Mouse (Mus musculus) large intestine, adult 2 months (tissue): ENCODE results near the gene Oprm1. TPM values are rescaled to one million over a fixed set of nuclear protein-coding genes. Genes with fewer than 3 reads are reported as not detected.
"Not testable (repeated sequence)": the region's sequence is repeated elsewhere in the genome, so short reads cannot be mapped to it uniquely, and the experiment has no call there.

Experiments used
- DNase-seq: peaks from one replicate; pipeline ENCODE4 v3.0.0-alpha.2; 2012; ENCODE audit warnings: low read depth, low spot score
- WGBS: fragments of 180-500 bp; shearing (Covaris S2); methylation state at CpG from one replicate; pipeline ENCODE4 v1.1.7; 2018; 5-methylcytosine and 5-hydroxymethylcytosine counted together
- polyA plus RNA-seq: library from polyadenylated mRNA; depleted of rRNA; stranded (reverse); fragments of >200 nt; gene quantifications from 2 replicates; pipeline ENCODE4 v1.2.3, GENCODE M21; 2012; rRNA removed

Oprm1 gene
- 0.16 TPM in 1 of 2 replicates, not detected in the other for polyA plus RNA-seq

GRCm38 (mm10) chr10:6758206-6758605 lies at the start of gene Oprm1:
TSS of gene Oprm1 (plus strand) at chr10:6758506.
- no peak for DNase-seq
- WGBS = 90% methylated on average over 3 of the region's 3 CpGs

- 61% methylated on average over 4 of the region's 4 CpGs for WGBS
- no peak for DNase-seq
These were observed 40.9 kb upstream of the Oprm1 start for GRCm38 (mm10) chr10:6717181-6717948.

- DNase-seq = no peak
- WGBS = 58% methylated on average over 1 of the region's 1 CpGs
These were observed 34.5 kb upstream of the Oprm1 start for GRCm38 (mm10) chr10:6723765-6724164.

GRCm38 (mm10) chr10:6728469-6728868 lies 29.8 kb upstream of the Oprm1 start:
- no peak for DNase-seq
- WGBS = 89% methylated on average over 3 of the region's 3 CpGs

GRCm38 (mm10) chr10:6753375-6753774 lies 4.9 kb upstream of the Oprm1 start:
- DNase-seq = no peak
- WGBS = 61% methylated on average over 5 of the region's 5 CpGs

GRCm38 (mm10) chr10:6761287-6761811 lies 3.0 kb downstream of the Oprm1 start, which contains the start of gene Gm10945:
TSS of gene Gm10945 (minus strand) at chr10:6761761.
- DNase-seq = no peak
- 79% methylated on average over 2 of the region's 2 CpGs for WGBS

- 8% methylated on average over 25 of the region's 25 CpGs for WGBS
- DNase-seq = no peak
These were observed 30.4 kb downstream of the Oprm1 start for GRCm38 (mm10) chr10:6788517-6789237.

- DNase-seq = no peak
These were observed 31.9 kb downstream of the Oprm1 start for GRCm38 (mm10) chr10:6790226-6790625.

GRCm38 (mm10) chr10:6820626-6821025 lies 62.3 kb downstream of the Oprm1 start:
- no peak for DNase-seq
- 79% methylated on average over 1 of the region's 1 CpGs for WGBS

- 71% methylated on average over 1 of the region's 1 CpGs for WGBS
- DNase-seq = no peak
These were observed 83.9 kb downstream of the Oprm1 start for GRCm38 (mm10) chr10:6842225-6842624.

GRCm38 (mm10) chr10:6846283-6846682 lies 88.0 kb downstream of the Oprm1 start:
- DNase-seq = no peak
- WGBS = 84% methylated on average over 1 of the region's 1 CpGs

GRCm38 (mm10) chr10:6848162-6848754 lies 90.0 kb downstream of the Oprm1 start:
- 67% methylated on average over 7 of the region's 7 CpGs for WGBS
- DNase-seq = no peak

- WGBS = 76% methylated on average over 2 of the region's 2 CpGs
- no peak for DNase-seq
These were observed 90.5 kb downstream of the Oprm1 start for GRCm38 (mm10) chr10:6848834-6849233.

GRCm38 (mm10) chr10:6855812-6856211 lies 97.5 kb downstream of the Oprm1 start:
- DNase-seq = no peak
- 79% methylated on average over 3 of the region's 3 CpGs for WGBS

- no peak for DNase-seq
- 74% methylated on average over 7 of the region's 7 CpGs for WGBS
These were observed 113.2 kb downstream of the Oprm1 start for GRCm38 (mm10) chr10:6871418-6872072.

GRCm38 (mm10) chr10:6873917-6874316 lies 115.6 kb downstream of the Oprm1 start:
- DNase-seq = no peak
- WGBS = 59% methylated on average over 1 of the region's 1 CpGs

- DNase-seq = no peak
- 77% methylated on average over 2 of the region's 2 CpGs for WGBS
These were observed 120.1 kb downstream of the Oprm1 start for GRCm38 (mm10) chr10:6878276-6878881.

GRCm38 (mm10) chr10:6882041-6882440 lies 123.7 kb downstream of the Oprm1 start:
- WGBS = 97% methylated on average over 1 of the region's 1 CpGs

GRCm38 (mm10) chr10:6885460-6885859 lies 127.2 kb downstream of the Oprm1 start:
- WGBS = 0% methylated on average over 1 of the region's 1 CpGs
- DNase-seq = peak; percentile 13

More at GRCm38 (mm10) chr10:6882041-6882440, 123.7 kb downstream of the Oprm1 start:
- not testable (repeated sequence) for DNase-seq
